Mouse (Mus musculus) forebrain, embryonic 12.5 days (tissue): Measurements from ENCODE around the gene Axdnd1. TPM values are rescaled to one million over a fixed set of nuclear protein-coding genes. Genes with fewer than 3 reads are reported as not detected.
"Not testable (repeated sequence)": the region's sequence is repeated elsewhere in the genome, so short reads cannot be mapped to it uniquely, and the experiment has no call there.

Experiments
- ATAC-seq: fragments of 200-750 bp; cut with Nextera tagmentation; 2 replicates; pipeline ENCODE4 v1.8.0; 2017; ENCODE audit warnings: moderate TSS enrichment; ENCODE audit not compliant: low FRiP score
- H3K27ac ChIP-seq: fragments of 300-500 bp; sonication (generic); 2 replicates; pipeline ENCODE4 v1.5.1; 2016; ENCODE audit warnings: mild to moderate bottlenecking
- H3K27me3 ChIP-seq: fragments of 300-500 bp; sonication (generic); 2 replicates; pipeline ENCODE4 v1.6.1; 2016; ENCODE audit warnings: mild to moderate bottlenecking
- H3K36me3 ChIP-seq: fragments of 300-500 bp; sonication (generic); replicated peaks from 2 replicates; pipeline ENCODE4 v1.6.1; 2016; ENCODE audit warnings: mild to moderate bottlenecking
- H3K4me1 ChIP-seq: fragments of 300-500 bp; sonication (generic); 2 replicates; pipeline ENCODE4 v1.6.1; 2016
- H3K4me2 ChIP-seq: fragments of 300-500 bp; sonication (generic); 2 replicates; pipeline ENCODE4 v1.6.1; 2016; ENCODE audit warnings: mild to moderate bottlenecking, moderate library complexity
- H3K4me3 ChIP-seq: fragments of 300-500 bp; sonication (generic); replicated peaks from 2 replicates; pipeline ENCODE4 v1.5.1; 2016; ENCODE audit warnings: mild to moderate bottlenecking
- H3K9ac ChIP-seq: fragments of 300-500 bp; sonication (generic); 2 replicates; pipeline ENCODE4 v1.6.1; 2016; ENCODE audit warnings: mild to moderate bottlenecking
- H3K9me3 ChIP-seq: fragments of 300-500 bp; sonication (generic); 2 replicates; pipeline ENCODE4 v1.6.1; 2016
- WGBS: fragments of 180-500 bp; shearing (Covaris S2); methylation state at CpG from one replicate; pipeline ENCODE4 v1.1.7; 2016; 5-methylcytosine and 5-hydroxymethylcytosine counted together
- polyA plus RNA-seq: library from polyadenylated mRNA; unstranded; fragments of >200 nt; fragmentation: Nextera tagmentation; extraction: Ambion mirVana; gene quantifications from 2 replicates; pipeline ENCODE4 v1.2.1, GENCODE M21; 2016

Gene Axdnd1
- polyA plus RNA-seq, 1 experiment from 2014 or later, result 0.19 TPM

DNA sequence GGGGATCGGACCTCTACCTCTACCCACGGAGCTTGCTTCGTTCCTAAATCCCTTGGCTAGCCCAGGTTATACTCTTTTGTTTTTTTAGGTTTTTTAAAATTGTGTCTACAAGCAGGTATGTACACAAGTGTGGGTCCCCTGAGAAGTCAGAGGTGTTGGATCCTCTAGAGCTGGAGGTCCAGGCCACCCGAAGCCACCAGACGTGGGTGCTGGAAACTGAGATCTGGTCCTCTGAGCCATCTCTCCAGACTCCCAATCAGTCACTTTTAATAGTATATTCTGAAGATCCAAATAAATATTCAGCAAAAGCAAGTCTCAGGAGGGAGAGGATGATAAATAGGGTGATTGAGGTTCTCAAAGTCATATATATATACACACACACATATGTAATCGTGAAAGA lies 130.9 kb downstream of the Axdnd1 start:
- Histone ChIP-seq H3K27me3 (no peaks in the 10 kb centered on the region), H3K4me1 (no peaks in the 10 kb centered on the region), H3K9ac (no peak overlapping the region), H3K27ac (no peak overlapping the region), H3K4me2 (no peak overlapping the region), H3K4me3 (no peak overlapping the region), H3K36me3 (no peaks in the 10 kb centered on the region), H3K9me3 (no peaks in the 10 kb centered on the region)
- 98% methylated on average over 6 of the region's 6 CpGs for WGBS
- no peak for ATAC-seq

DNA sequence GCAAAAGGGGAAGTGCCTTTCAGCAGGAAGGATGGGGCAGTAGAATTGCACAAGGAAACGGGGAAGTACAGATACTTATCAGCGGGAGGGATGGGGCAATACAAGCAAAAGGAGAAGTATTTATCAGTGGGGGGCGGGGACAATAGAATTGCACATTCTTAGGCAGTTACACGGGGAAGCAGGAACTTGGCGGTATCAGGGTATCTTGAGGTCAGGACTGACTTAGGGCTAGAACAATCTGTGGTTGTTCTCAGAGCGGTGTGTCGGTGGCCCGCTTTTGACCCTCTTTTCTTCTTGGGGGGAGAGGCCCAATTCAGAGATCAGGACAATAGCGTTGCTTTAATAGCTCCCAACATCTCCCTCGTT lies 131.8 kb downstream of the Axdnd1 start:
- H3K4me2 ChIP-seq, H3K27ac ChIP-seq, H3K9me3 ChIP-seq, H3K9ac ChIP-seq, H3K36me3 ChIP-seq, H3K27me3 ChIP-seq, H3K4me1 ChIP-seq, H3K4me3 ChIP-seq, ATAC-seq: not testable (repeated sequence)
- 71% methylated on average over 10 of the region's 10 CpGs for WGBS

DNA sequence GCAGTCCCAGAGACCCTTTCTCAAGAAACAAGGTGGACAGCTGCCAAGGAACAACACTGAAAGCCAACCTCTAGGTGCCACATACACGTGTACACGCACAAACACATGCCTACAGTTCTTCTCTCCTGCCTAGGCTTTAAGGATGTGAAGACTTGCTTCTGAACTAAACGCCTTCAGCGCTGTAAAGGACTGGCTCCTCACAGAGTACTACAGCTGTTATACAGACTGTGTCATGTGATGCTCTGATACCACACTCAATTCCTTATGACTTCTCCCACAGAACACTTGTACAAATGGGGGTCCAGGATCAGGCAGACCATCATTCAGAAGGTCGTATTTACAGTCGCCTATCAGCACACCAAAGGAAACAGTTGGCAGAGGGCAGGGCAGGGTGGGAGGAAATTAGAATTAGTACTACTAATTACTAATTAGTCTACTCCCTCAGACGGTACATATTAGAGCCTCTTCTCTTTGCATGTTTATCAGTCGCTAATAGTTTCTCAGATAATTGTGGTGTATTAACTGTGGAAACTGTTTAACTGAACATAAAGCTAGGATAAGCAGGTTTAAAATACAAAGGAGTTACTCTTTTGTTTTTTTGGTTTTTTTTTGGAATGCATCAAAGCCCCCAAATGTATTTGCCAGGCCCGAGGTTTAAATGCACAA lies 132.3 kb downstream of the Axdnd1 start:
- Histone ChIP-seq H3K27me3 (no peaks in the 10 kb centered on the region), H3K36me3 (no peaks in the 10 kb centered on the region), H3K4me2 (no peak overlapping the region), H3K4me3 (no peak overlapping the region), H3K9me3 (no peaks in the 10 kb centered on the region), H3K27ac (no peak overlapping the region), H3K4me1 (no peaks in the 10 kb centered on the region), H3K9ac (no peak overlapping the region)
- no peak for ATAC-seq
- 79% methylated on average over 9 of the region's 9 CpGs for WGBS

DNA sequence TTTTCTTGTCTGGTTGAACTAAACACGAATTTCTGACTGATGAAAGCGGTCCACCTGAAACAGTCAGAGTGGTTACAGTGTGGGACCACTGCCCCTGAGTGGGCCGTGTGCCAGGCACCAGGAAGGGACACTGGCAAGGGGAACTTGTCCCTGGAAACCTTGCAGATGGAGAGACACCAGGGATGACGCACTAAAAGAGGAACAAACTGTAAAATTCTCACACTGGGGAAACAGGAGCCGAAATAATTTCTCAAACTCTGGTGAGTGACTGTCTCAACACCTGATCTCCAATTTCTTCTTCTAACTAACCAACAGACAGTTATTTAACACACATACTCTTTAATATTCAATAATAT lies 135.4 kb downstream of the Axdnd1 start:
- Histone ChIP-seq H3K4me1 (no peaks in the 10 kb centered on the region), H3K4me2 (no peak overlapping the region), H3K36me3 (no peaks in the 10 kb centered on the region), H3K27me3 (no peaks in the 10 kb centered on the region), H3K9ac (no peak overlapping the region), H3K4me3 (no peak overlapping the region), H3K9me3 (no peaks in the 10 kb centered on the region), H3K27ac (no peak overlapping the region)
- WGBS, result 88% methylated on average over 5 of the region's 5 CpGs
- no peak for ATAC-seq

DNA sequence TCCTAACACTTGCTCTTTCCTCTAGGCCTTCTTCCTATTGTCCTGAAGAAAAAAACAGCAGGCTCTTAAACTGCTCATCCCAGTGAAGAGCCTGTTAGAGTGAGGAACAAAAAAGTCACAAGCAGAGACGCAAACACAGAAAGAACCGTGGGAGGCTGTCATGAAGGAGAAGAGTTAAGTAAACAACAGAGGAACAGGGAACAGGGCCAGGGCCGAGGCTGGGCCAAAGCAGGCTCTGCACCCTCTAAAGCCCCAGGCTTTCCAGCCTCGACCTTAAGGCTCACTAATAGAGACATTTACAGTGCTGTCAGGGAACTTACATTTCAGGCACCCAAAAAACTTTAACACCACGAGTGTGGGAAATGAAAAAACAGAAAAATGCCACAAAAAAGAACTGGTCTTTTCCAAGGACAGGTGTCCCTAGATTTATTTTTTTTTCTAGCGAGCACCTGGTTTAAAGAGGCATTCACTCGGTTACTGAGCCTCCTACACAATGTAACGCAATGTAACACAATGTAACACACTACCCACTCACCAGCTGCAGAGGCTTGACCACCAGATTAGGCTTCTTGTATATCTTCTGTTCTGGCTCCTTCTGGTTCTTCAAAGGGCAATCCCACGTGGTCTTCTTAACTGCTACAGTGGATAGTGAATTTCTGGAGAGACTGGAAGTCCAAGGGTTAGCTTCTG lies 136.0 kb downstream of the Axdnd1 start:
- H3K36me3 ChIP-seq, result no peaks in the 10 kb centered on the region
- H3K4me3 ChIP-seq, result no peak overlapping the region
- no peaks in the 10 kb centered on the region for H3K9me3 ChIP-seq
- no peak overlapping the region for H3K4me2 ChIP-seq
- no peaks in the 10 kb centered on the region for H3K4me1 ChIP-seq
- no peak overlapping the region for H3K9ac ChIP-seq
- no peaks in the 10 kb centered on the region for H3K27me3 ChIP-seq
- no peak for ATAC-seq
- H3K27ac ChIP-seq, result no peak overlapping the region
- WGBS, result 53% methylated on average over 9 of the region's 9 CpGs

DNA sequence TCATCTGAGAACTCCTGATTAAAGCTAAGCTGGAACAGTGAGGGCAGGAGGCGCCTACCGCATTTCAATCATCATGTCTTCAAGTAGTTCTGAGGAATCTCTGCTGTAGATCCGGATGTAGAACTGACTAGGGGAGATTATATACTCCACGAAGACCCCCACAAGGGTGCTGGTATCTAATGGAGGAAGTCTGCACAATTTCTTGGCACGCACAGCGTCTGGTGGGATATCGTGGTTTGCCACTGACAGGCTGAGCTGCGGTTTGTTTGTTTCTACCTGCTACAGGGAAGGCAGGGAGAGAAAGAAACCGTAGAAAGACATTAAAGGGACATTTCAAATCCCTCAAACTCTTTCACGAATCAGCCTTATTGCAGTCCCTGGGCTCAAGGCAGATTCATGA lies 136.8 kb downstream of the Axdnd1 start:
- Histone ChIP-seq H3K4me3 (no peak overlapping the region), H3K9me3 (no peaks in the 10 kb centered on the region), H3K4me1 (no peaks in the 10 kb centered on the region), H3K4me2 (no peak overlapping the region), H3K9ac (no peak overlapping the region), H3K27ac (no peak overlapping the region), H3K36me3 (no peaks in the 10 kb centered on the region), H3K27me3 (no peaks in the 10 kb centered on the region)
- WGBS, result 84% methylated on average over 10 of the region's 10 CpGs
- no peak for ATAC-seq

DNA sequence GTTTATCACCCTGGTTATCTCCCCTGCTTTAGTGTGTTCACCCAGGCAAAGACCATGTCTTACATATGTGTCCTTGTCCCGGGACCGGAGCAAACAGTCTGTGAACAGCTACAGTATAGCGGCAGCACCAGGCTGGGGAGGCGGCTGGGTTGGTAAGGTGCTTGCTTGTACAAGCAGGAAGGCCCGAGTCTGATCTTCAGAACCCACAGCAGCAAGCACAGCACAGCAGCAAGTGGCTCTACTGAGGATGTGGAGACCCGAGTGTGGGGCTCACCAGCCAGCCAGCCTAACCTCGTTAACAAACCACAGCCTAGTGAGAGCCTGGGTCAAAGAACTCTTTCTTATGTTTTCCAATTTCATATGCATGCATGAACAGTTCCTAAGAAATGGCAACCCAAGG lies 140.8 kb downstream of the Axdnd1 start:
- Histone ChIP-seq H3K9me3 (no peaks in the 10 kb centered on the region), H3K36me3 (no peaks in the 10 kb centered on the region), H3K4me1 (no peaks in the 10 kb centered on the region), H3K4me3 (no peak overlapping the region), H3K27ac (no peak overlapping the region), H3K9ac (no peak overlapping the region), H3K4me2 (no peak overlapping the region), H3K27me3 (no peaks in the 10 kb centered on the region)
- 79% methylated on average over 7 of the region's 7 CpGs for WGBS
- no peak for ATAC-seq

DNA sequence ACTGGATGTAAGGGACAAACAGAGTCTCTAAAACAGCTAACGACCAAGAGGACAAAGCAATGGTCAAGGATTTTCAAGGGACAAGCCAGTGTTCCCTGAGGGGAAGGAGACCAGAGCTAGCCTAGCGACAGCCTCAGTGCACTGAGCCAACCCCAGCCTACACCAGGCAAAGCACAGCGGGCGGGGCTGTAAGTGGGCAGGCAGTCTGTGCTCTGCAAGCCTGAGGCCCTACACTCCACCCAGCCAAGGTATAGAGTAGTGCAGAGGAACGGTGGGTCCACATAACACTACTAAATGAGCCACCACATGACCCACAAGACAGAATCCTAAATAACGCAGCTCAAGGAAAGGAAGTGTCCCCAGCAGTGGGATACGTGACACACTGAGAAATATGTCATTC lies 147.3 kb downstream of the Axdnd1 start:
- Histone ChIP-seq H3K4me2 (no peak overlapping the region), H3K9me3 (no peaks in the 10 kb centered on the region), H3K27me3 (no peaks in the 10 kb centered on the region), H3K4me3 (no peak overlapping the region), H3K4me1 (peaks cover 3% of the 10 kb centered on the region), H3K36me3 (no peaks in the 10 kb centered on the region), H3K9ac (no peak overlapping the region), H3K27ac (no peak overlapping the region)
- 63% methylated on average over 7 of the region's 7 CpGs for WGBS
- no peak for ATAC-seq

Other genes with a start within 250 kb of the Axdnd1 start
- 2.7 and 3.7 TPM in 2 replicates for gene Fam163a, start 216.1 kb downstream of the Axdnd1 start, polyA plus RNA-seq
- 0.14 and 1.0 TPM in 2 replicates for gene Tdrd5, start 117.5 kb downstream of the Axdnd1 start, polyA plus RNA-seq
- gene Nphs2, start 110.4 kb downstream of the Axdnd1 start, polyA plus RNA-seq, result 0.08 and 0.23 TPM in 2 replicates
- gene Gm2000, start 55.1 kb downstream of the Axdnd1 start, polyA plus RNA-seq, result 688 and 695 TPM in 2 replicates
- 17.6 and 19.6 TPM in 2 replicates for gene Soat1, start 53.2 kb upstream of the Axdnd1 start, polyA plus RNA-seq
- gene Gm10031, start 102.9 kb upstream of the Axdnd1 start, polyA plus RNA-seq, result 0.40 and 0.97 TPM in 2 replicates
- 6.6 and 7.2 TPM in 2 replicates for gene Abl2, start 137.6 kb upstream of the Axdnd1 start, polyA plus RNA-seq